In genomic region chr13:103773407-103774118, GRCm38 (mm10) we compare ENCODE assay signal across 8 mouse cellular contexts. TPM values are rescaled to one million over a fixed set of nuclear protein-coding genes. Genes with fewer than 3 reads are reported as not detected.
A peak's percentile ranks its signal among the peaks of the same experiment; 100 is the strongest.
DNase-seq lines count a peak whose midpoint lies in the region; ATAC-seq and TF ChIP-seq lines count a peak whose summit lies in the region.

No protein-coding gene starts in this region.

- ATAC-seq in lung, embryonic 14.5 days (ENCODE audit: insufficient read depth): peak; percentile 69

- no peaks in the 10 kb centered on the region for H3K27me3 ChIP-seq in lung, embryonic 14.5 days (ENCODE audit: insufficient read depth, low read length)
- H3K27me3 ChIP-seq in hindbrain, embryonic 10.5 days (ENCODE audit: insufficient read depth, poor library complexity, severe bottlenecking): no peaks in the 10 kb centered on the region
- H3K27me3 ChIP-seq in midbrain, embryonic 10.5 days (ENCODE audit: low read depth, poor library complexity, severe bottlenecking): no peaks in the 10 kb centered on the region

- H3K36me3 ChIP-seq in lung, embryonic 14.5 days (ENCODE audit: insufficient read depth): peaks cover 8% of the 10 kb centered on the region; the same call in 1 of the 2 replicates
- peaks cover 14% of the 10 kb centered on the region for H3K36me3 ChIP-seq in hindbrain, embryonic 10.5 days
- H3K36me3 ChIP-seq in midbrain, embryonic 10.5 days: peaks cover 23% of the 10 kb centered on the region

- peak; percentile 52 for DNase-seq in lung, embryonic 14.5 days
- no peak for DNase-seq in lung, postnatal 4 days
- DNase-seq in hindbrain, embryonic 10.5 days (ENCODE audit: low spot score): no peak
- no peak for DNase-seq in midbrain, embryonic 10.5 days (ENCODE audit: low spot score)
- DNase-seq in urinary bladder, postnatal 14 days (ENCODE audit: low spot score): no peak
- no peak for DNase-seq in left cerebral cortex, postnatal 14 days (ENCODE audit: low spot score in 2 of 2)
- DNase-seq in kidney, postnatal 4 days: no peak

- WGBS in lung, embryonic 14.5 days: 2% methylated on average over 36 of the region's 36 CpGs
- 3% methylated on average over 36 of the region's 36 CpGs for WGBS in hindbrain, embryonic 10.5 days
- WGBS in midbrain, embryonic 10.5 days: 2% methylated on average over 36 of the region's 36 CpGs

- H3K4me1 ChIP-seq in lung, embryonic 14.5 days (ENCODE audit: insufficient read depth): peaks cover 5% of the 10 kb centered on the region
- H3K4me1 ChIP-seq in bone marrow macrophage, adult 2 months (ENCODE audit: control insufficient read depth, insufficient read depth, low read length): peaks cover 10% of the 10 kb centered on the region
- H3K4me1 ChIP-seq in hindbrain, embryonic 10.5 days (replicated peaks): peaks cover 25% of the 10 kb centered on the region
- peaks cover 31% of the 10 kb centered on the region for H3K4me1 ChIP-seq in midbrain, embryonic 10.5 days

- peak overlapping the region; percentile 99 for H3K27ac ChIP-seq in lung, embryonic 14.5 days (ENCODE audit: low read depth)
- peak overlapping the region; percentile 93 for H3K27ac ChIP-seq in bone marrow macrophage, adult 2 months (ENCODE audit: insufficient read depth, low read depth, low read length)
- H3K27ac ChIP-seq in hindbrain, embryonic 10.5 days: peak overlapping the region; percentile 98
- H3K27ac ChIP-seq in midbrain, embryonic 10.5 days (replicated peaks): peak overlapping the region; percentile 99

- no peaks in the 10 kb centered on the region for H3K9me3 ChIP-seq in lung, embryonic 14.5 days (ENCODE audit: low read depth, low read length)
- no peaks in the 10 kb centered on the region for H3K9me3 ChIP-seq in hindbrain, embryonic 10.5 days
- H3K9me3 ChIP-seq in midbrain, embryonic 10.5 days (replicated peaks): no peaks in the 10 kb centered on the region

- peak overlapping the region; percentile 69 for H3K4me3 ChIP-seq in lung, embryonic 14.5 days (ENCODE audit: low read depth, low read length)
- peak overlapping the region; percentile 91 for H3K4me3 ChIP-seq in bone marrow macrophage, adult 2 months (ENCODE audit: insufficient read depth, low read length)
- H3K4me3 ChIP-seq in hindbrain, embryonic 10.5 days: peak overlapping the region; percentile 65
- H3K4me3 ChIP-seq in midbrain, embryonic 10.5 days: peak overlapping the region; percentile 77

- TF ChIP-seq POLR2A in bone marrow macrophage, adult 2 months (IDR thresholded peaks at IDR 0.05; ENCODE audit: borderline replicate concordance, low read depth, low read length): no peak

- intact Hi-C loops in left cerebral cortex, postnatal 14 days (cut with DNase I): no loop called here

- peak overlapping the region; percentile 82 for H3K4me2 ChIP-seq in lung, embryonic 14.5 days

- TF ChIP-seq CTCF in lung, embryonic 14.5 days (IDR thresholded peaks at IDR 0.05; ENCODE audit: low read depth): no peak
- TF ChIP-seq CTCF in bone marrow macrophage, adult 2 months (IDR thresholded peaks at IDR 0.05; ENCODE audit: low read depth, low read length): no peak

- H3K9ac ChIP-seq in lung, embryonic 14.5 days: peak overlapping the region; percentile 86

RNA-seq across cellular contexts. Expression of gene Srek1, which starts 0.8 kb away (rescaled TPM):
- 100 and 103 TPM in 2 replicates for polyA plus RNA-seq in lung, embryonic 14.5 days (2014; fragmentation: Nextera tagmentation; extraction: Ambion mirVana)
- polyA plus RNA-seq in bone marrow macrophage, adult 2 months (2012; ENCODE audit: insufficient read depth, insufficient read length, missing spikeins): 95.4 and 107 TPM in 2 replicates
- polyA plus RNA-seq in hindbrain, embryonic 10.5 days (2016; fragmentation: Nextera tagmentation; extraction: Ambion mirVana): 66.0 and 87.0 TPM in 2 replicates
- polyA plus RNA-seq in midbrain, embryonic 10.5 days (2016; fragmentation: Nextera tagmentation; extraction: Ambion mirVana): 89.4 and 92.1 TPM in 2 replicates
- 10 to 100 TPM; 73.6 to 75.1 TPM for total RNA-seq in left cerebral cortex, postnatal 14 days (2021)
